Mouse (Mus musculus): ENCODE measurements around the gene Plekha6. TPM values are rescaled to one million over a fixed set of nuclear protein-coding genes. Genes with fewer than 3 reads are reported as not detected.

Gene Plekha6
- polyA plus RNA-seq, 1 experiment, result 0.54 TPM

DNA sequence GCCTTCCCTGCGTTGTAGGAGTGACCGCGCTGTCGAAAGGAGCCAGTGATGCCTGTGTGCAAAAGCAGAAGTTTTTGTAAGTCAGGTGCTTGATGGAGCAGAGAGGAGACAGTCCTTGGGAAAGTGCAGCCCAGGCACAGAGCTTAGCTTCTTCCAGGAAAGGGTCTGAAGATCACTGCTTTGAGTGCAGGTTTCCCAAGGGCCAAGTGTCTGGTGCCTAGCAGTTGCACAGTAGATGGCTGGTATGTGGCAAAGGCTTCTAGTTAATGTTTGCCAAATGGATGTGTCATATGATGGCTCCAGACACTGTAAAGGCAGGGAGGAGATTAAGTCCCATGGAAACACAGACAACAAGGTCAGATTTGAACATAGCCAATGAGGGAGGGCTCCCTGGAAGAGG, 49.9 kb downstream of the Plekha6 start:
- TF ChIP-seq GATA1 (IDR thresholded peaks at IDR 0.05; ENCODE audit: low read length), result no peak

DNA sequence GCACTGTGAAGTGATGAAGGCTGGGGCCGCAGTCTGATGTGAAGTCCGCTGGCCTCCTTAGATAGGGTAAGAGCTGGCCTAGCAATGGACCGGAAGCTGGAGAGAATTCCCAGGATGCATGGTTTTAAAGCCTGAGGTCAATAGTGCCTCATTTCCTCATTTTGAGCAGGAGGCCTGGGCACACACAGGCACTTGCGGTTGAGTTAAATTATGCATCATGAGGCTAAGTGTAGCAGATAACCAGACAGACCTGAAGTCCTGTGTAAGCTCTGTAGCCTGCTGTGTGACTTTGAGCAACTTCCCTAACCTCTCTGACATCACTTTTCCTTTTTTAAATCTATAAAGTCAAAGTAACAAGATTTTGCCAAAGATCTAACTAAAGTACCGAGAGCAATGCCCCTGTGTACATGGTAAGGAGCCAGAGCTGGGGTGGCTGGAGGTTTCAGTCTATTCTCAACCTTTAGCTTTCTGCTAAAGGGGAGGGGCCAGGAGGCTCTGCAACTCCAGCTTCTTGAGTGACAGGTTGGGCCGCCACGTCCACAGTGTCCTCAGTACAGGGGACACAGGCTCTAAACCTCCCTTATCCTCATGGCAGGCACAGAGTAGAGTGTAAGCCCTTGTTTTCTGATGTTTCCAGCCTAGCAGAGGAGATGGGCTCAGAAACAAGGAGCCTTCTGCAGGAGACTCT, 50.8 kb downstream of the Plekha6 start:
- TF ChIP-seq GATA1 (IDR thresholded peaks at IDR 0.05; ENCODE audit: low read length), result no peak

DNA sequence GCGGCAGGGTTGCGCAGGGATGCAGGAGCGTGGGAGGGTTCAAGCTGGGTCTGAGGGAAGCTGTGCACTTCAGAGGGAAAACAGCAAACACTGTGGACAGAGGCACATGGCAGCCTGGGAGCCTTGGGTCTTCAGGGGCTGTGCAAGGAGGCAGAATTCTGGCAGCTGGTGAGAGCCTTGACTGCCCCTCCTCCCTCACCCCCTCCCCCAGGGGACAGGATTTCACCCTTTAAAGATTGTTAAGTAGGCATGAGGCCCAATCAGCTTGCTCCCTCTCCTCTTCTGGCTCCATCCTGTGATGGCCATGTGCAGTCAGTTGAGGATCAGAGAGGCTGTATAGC, 51.3 kb downstream of the Plekha6 start:
- TF ChIP-seq GATA1 (IDR thresholded peaks at IDR 0.05; ENCODE audit: low read length), result no peak

DNA sequence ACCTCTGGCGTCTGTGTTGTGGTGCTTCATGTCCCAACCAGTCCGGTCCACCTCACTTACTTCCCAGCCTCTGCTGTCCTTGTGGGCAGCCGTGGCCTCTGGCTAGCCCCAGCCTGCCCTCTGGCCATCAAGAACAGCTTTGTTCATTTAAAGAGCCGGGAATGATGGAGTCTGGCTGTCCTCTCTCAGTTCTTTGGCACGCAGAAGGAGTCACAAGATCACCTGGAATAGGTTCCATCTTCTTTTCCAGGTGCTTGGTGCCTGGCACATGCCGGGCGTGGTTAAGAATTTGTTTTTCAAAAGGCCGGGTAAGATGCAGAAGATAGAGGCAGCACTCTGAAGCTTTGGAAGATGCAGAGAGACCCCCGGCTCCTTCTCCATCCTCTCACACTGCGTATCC, 51.7 kb downstream of the Plekha6 start:
- no peak for TF ChIP-seq GATA1 (IDR thresholded peaks at IDR 0.05; ENCODE audit: low read length)

DNA sequence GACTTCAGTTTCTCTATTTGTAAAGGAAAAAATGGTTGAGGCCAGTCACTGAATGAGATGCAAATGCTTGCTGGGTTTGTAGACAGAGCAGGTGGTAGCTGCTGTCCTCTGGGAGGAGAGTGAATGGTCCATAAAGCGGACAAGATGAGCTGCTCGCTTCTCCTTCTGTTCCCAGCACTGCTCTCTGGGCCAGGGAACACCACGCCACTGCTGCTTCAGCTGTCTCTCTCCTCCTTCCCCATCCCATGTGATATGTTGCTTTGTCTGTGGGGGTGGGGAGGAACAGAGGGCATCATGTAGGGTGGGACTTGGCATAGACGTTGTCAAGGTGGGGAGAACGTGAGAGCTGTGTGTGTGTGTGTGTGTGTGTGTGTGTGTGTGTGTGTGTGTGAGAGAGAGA, 53.0 kb downstream of the Plekha6 start:
- TF ChIP-seq GATA1 (IDR thresholded peaks at IDR 0.05; ENCODE audit: low read length), result no peak

DNA sequence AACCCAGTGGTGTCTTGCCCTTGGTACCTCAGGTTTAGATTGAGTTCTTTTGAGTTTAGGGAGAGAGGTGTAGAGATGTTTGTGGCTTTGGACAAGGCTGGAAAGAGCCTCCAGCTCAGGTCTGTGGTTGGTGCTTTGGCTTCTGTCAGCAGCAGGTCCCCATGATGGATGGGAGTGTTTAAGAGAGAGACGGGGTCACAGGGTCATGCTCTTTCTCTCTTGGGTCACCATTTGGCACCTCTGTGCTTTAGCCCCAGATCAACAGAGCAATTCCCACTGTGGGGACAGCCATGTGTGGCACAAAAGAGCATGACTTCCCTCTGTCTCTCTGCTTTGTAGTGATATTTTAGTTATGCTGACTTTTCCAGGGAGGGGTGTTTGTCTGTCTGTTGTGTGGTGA, 55.1 kb downstream of the Plekha6 start:
- no peak for TF ChIP-seq GATA1 (IDR thresholded peaks at IDR 0.05; ENCODE audit: low read length)

DNA sequence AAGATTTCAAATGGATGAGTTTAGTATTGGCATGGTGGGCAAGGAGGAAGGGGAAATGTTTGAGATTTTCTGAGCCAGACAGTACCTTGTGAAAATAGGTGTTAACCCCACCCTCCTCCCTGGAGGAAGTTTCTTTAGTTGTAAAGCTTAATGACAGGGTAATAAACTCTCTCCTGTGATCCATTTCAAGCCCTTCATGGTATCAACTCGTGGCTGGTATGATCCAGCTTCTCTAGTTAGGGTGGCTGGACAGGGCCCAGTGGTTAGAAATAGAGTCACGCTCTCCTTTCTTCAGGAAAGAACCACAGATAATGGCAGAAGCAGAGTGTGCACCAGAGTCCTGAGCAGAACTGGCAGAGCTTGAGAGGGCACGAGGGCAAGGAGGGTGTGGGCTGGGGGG, 57.4 kb downstream of the Plekha6 start:
- no peak for TF ChIP-seq GATA1 (IDR thresholded peaks at IDR 0.05; ENCODE audit: low read length)

DNA sequence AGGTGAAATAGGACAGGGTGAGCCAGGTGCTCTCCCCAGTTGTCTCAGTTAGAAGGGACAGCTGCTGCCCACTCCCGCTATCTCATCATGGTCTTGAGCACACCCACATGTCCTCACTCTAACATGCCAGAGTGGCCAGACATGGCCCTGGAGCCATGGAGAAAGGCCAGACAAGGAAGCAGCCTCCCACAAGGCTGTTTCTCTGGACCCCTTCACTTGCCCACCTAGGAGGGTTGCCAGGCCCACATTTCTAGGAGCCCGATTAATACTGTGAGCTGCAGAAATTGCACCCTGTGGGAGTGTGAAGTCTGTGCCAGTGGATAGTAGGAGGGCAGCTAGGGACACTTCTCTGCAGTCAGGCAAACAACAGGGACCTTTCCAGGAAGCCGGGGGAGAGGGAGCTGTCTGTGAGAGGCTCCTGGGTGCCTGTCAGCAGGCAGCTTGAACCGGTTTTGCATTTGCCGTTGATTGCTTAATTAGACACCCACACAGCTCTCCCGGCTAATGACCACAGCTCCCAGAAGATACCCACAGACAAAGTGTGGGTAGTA, 58.5 kb downstream of the Plekha6 start:
- no peak for TF ChIP-seq GATA1 (IDR thresholded peaks at IDR 0.05; ENCODE audit: low read length)

DNA sequence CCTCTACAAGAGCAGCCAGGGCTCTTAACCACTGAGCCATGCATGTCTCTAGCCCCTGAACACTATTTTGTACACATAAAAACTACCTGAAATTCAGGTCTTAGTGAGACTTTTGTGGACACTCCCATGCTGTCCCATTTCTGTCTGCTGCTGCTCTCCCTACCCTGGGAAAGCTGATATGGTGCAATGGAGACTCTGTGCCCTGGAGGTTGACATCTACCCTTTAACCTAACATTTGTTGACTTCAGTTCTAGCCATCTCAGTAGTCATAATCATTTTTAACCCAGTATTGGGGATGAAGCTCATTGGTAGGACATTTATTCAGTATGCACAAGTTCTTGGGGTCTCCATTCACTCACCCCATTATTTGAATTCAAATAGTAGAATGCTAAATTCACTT, 60.7 kb downstream of the Plekha6 start:
- TF ChIP-seq GATA1 (IDR thresholded peaks at IDR 0.05; ENCODE audit: low read length), result no peak

DNA sequence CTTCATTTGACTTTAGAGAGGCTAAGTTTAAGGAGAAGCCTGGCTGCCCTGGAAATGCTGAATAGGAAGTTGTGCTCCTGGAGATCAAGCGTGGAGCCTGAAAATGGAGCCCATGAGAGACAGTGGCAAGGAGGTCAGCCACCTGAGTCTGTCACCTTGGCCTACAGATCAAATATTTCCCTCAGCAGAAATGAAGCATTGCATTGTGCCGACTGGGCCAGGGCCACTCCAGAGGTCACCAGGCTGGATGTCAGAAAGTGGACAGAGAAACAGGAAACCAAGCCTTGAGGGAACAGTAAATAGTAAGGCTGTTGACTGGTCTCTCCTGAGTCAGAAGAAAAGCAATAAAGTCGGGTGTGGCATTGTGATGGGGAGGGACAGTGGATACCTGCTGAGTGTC, 61.1 kb downstream of the Plekha6 start:
- TF ChIP-seq GATA1 (IDR thresholded peaks at IDR 0.05; ENCODE audit: low read length), result no peak

DNA sequence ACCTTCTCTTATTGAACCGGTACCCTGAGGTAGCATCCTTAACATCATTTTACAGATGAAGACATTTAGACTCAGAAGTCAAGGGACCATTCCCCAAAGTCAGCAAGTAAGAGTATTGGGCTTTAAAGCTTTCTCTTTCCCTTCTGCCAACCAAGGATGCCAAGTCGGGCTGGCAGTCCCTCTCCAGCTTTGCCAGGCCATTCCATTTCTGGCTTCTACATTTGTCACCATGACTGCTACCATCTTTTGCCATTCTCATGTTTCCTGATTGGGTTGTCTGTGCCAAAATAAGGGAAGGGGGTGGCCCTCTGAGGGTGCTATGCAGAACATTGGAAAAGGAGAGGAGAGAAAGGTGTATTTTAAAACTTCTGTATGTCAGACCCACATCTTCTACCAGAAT, 61.6 kb downstream of the Plekha6 start:
- no peak for TF ChIP-seq GATA1 (IDR thresholded peaks at IDR 0.05; ENCODE audit: low read length)

DNA sequence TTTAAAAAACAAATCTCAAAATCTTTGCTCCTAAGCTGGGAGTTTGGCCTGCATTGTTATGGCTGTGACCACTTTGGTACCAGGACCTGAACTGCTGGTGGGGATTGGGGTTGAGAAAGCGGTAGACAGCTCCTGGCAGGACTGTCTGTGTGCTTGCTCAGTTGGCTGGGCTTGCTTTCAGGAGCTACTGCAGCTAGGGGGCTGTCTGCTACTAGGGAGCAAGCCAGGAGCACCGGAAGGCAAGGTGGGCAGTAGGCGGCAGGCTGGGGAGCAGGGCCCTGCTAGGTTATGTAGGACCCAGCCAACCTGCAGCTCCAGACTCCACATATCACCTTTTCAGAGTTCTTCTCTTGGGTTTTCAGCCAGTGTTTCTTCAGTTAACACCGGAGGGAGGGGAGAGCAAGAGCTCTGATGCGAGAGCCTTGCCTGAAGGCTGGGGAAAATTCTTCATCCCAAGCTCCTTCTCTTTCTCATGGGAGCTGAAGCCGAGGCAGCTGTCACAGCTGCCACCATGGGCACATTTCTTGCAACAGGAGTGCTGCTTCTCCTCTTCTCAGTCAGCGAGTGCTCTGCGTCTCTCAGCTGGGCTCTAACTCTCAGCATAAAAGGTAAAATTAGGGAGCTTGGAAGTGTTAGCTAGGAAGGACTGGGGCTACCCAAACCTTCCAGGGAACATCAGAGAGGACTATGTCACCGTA, 62.1 kb downstream of the Plekha6 start:
- no peak for TF ChIP-seq GATA1 (IDR thresholded peaks at IDR 0.05; ENCODE audit: low read length)

DNA sequence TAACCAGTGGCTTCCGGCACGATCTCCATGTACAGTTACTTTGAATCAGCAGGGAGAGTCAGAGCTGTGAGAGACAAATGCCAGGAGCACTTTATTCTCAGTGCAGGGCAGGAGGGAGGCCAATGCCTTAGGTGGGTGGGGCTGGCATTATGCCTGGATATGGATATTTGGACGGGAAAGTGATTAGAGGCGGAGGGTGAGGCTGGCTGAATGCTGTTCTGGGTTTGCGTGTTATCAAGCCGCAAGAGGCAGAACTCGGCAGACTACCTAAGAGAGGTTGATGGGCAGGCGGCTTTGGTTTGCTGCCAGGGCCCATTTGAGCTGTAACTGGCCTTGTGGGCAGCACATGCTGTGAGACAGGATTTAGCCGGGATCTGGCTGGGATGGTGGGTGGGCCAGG, 62.9 kb downstream of the Plekha6 start:
- TF ChIP-seq GATA1 (IDR thresholded peaks at IDR 0.05; ENCODE audit: low read length), result no peak

DNA sequence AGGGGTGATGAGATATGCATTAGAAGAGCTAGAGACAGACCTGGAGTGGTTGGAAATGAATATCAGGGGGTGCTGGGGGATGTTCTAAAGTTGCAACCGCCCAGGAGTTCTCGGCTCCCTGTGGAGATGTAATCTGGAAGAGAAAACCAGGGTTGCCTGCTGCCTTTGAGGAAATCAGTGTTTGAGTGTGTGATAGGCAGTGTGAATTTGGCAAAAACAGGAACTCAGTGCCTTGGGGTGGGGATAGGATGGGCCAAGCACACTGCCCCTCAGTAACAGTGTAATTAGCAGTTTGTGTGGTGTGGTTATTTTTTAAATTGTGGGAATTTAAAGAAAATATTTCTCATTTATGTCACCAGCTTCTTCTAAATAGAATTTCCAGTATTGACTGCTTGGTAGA, 63.4 kb downstream of the Plekha6 start:
- TF ChIP-seq GATA1 (IDR thresholded peaks at IDR 0.05; ENCODE audit: low read length), result no peak

DNA sequence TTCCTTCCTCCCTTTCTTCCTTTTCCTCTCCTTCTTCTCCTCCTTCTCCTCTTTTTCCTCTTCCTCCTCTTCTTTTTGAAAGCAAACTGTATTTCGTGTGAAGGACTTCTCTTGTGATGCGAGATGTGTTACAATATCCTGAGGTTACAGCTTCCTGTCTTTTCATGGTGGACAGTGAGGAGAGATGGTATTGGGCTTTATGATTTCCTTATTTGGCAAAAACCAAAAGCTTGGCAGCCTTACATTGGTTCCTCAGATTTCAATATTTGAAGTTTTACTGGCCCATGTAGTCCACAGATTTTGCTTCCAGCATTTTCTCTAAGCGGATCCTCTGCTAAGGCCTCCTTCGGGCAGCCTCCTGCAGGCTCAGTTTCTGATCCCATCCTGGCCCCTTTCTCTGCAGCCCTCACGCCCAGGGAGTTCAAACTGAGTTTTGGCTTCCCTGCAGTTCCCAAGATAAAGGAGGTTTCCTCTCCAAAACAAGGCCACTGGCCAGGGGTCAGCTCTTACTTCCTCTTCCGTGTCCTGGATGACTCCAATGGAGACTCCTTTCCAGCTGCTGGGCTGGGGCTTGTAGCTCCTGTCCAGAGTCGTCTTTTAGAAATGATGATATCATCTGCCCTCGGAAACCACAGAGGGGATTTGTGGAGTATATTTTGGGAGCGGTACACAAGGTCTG, 64.9 kb downstream of the Plekha6 start:
- no peak for TF ChIP-seq GATA1 (IDR thresholded peaks at IDR 0.05; ENCODE audit: low read length)

DNA sequence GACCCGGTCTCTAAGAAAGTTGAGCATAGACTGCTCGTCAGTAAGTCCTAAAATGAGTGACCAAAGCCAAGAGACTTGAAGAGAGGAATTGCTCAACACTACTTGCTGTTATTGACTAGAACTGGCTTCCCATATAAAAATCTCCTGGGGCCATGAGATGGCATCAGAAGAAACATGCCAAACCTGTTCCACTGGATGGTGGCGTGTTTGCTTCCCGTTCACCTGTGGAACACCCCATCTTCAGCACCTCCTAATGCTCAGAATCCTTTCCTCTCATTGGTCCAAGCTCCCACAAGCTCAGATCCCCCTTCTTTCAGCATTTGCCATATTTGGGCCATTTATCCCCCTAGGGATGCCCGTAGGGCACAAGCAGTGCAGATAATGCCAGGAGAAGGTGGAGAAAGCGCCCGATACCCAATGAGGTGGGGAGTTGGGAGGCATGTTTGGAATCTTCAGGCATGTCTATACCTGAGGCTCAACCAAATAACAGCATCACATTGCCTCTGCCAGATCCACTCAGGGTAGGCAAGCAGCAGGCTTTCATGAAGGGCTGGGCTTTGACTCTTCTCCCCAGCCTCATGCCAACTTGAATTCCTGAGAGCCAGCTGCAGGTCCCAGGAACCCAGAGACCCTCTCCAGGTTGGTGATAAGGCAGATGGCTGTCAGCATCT, 67.6 kb downstream of the Plekha6 start:
- TF ChIP-seq GATA1 (IDR thresholded peaks at IDR 0.05; ENCODE audit: low read length), result no peak
